Mouse (Mus musculus) NIH3T3 (cell line): Measurements from ENCODE around the gene Msrb3.

Experiments used
- DNase-seq: peaks from one replicate; pipeline ENCODE4 v3.0.0-alpha.2; 2012; ENCODE audit warnings: low read depth

The Msrb3 gene

GRCm38 (mm10) chr10:120898357-120898756, 544 bp downstream of the Msrb3 start:
- peak; percentile 51 for DNase-seq

DNA sequence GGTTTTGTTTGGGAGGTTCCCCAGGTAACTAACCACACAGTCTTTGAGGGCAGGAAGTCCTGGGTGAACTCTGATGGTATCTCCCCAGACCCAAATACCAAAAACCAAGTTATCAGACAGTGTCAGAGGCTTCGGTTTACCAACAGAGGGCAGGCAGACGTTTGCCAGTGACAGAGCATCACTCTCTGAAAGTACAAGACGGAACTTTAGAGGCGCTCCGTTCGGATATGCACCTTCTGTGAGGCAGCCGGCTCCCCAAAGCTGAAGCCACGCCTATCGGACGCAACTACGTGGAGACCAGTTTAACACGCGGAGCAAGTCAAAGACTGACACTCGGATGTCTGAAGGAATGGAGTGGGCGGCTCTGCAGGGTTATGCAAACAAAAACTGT, 3.0 kb downstream of the Msrb3 start:
- DNase-seq = no peak

DNA sequence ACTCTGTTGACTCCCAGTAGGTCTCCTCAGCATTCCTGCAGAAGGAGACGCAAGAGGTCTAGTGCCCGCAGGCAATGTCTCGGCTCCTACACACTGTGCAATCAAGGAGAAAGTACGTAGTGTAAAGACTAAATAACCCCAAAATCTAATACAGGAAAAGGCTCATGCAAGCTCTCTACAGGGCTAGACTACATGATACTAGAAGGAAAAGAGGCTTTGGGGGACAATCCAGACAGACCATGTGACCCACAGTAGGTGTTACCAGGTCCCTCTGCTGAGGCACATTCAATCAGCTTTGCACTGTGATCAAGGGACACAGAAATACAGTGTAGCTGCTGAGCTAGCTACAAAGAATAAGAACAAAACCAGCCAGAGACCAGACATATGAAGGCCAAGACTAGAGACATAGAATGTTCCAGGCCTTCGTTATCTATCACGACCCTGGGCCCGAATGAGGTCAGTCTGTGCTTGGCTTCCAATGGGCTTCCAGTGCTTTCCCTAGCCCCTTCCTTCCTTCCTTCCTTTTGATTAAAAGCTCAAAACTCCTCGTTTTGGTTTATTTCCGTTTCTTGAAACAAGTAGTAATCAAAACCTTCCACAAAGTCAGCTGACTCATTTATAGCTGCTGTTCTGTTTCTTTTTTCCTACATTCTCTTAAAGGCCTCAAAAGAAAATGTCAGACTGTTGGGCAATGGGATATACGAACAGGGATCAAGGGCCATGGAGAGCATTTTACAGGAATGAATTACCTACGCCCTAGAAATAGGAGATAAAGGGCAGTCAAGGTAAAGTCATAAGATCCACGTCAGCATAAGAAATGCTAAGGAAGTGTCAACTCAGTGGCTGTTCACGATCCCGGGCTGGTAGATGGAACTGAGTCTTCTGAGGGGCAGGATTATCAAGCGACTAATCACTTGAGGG, 3.7 kb downstream of the Msrb3 start:
- DNase-seq = no peak

- no peak for DNase-seq
These were observed 5.0 kb downstream of the Msrb3 start for GRCm38 (mm10) chr10:120893938-120894337.

- DNase-seq = no peak
These were observed 7.8 kb downstream of the Msrb3 start for GRCm38 (mm10) chr10:120891131-120891530.

GRCm38 (mm10) chr10:120890592-120890991, 8.3 kb downstream of the Msrb3 start:
- no peak for DNase-seq

GRCm38 (mm10) chr10:120888531-120888930, 10.4 kb downstream of the Msrb3 start:
- no peak for DNase-seq

DNA sequence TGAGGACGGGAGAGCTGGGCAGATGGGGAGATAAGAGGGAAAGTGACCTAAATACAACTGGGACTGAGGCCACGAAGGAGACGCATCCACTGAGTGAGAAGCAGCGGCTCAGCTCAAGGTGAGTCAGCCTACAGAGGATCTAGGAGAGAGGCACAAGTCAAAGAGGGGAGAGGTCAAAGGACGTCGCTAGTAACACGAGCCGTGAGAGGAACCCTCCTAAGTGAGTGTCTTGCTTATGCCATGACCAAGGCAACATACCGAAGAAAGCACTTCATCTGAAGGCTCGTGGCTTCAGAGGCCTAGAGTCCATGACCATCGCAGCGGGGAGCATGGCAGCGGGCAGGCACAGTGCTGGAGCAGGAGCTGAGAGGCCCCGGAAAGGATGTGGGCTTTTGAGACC, 14.7 kb downstream of the Msrb3 start:
- DNase-seq = no peak

DNA sequence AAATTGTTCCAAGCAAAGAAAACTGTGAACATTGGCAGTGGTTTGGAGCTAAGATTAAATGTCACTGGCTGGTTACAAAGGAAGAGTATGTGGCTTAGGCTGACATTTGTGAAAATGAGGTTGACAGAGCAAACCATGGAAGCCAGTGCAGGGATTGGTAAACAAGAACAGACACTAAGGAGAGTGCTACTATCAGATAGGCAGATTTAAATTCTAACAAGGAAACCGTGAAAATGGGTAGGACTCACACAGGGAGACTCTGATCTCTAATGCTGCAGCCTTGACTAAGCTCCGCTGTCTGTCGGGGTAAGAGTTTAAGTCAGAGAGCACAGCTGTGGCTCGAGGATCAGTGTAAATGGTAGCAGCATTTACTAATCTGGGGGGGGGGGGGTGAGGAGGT, 15.2 kb downstream of the Msrb3 start:
- DNase-seq = no peak

- DNase-seq = no peak
These were observed 15.9 kb downstream of the Msrb3 start for GRCm38 (mm10) chr10:120883069-120883415.

DNA sequence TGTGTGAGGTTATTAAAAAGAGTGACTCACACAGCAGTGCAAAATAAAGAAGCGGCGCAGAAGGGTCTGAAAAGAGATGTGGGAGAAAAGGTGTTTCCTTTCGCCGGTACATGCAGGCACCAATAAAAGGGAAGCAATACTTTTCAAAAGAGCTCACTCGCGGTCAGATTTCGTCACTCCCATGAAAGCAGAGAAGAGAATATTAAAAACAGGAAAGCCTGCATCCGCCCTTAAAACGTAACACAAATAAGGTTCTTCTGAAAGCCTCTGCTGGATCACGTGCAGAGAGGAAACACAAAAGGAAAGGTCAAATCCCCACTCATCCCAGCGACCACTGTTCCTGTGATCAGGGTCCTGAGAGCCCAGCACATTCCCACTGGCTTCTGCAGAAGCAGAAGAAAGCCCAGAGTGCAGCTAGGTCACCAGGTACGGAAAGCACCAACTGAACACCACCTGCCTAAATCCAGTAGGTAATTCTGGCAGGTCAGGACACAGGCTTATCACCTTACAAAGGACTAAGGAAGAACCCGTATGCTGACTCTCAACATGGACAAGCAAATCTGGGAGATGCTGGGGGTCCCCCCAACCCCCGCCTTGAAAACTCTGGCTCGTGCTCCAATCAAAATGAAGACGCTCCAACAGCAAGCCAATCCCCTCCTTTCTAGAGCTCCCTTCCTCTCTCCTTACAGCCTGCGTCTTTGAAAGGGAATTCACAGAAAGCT, 16.4 kb downstream of the Msrb3 start:
- DNase-seq = no peak

- no peak for DNase-seq
These were observed 22.2 kb downstream of the Msrb3 start for GRCm38 (mm10) chr10:120876549-120877270.

- peak; percentile 90 for DNase-seq
These were observed 23.0 kb downstream of the Msrb3 start for GRCm38 (mm10) chr10:120875672-120876463.

DNA sequence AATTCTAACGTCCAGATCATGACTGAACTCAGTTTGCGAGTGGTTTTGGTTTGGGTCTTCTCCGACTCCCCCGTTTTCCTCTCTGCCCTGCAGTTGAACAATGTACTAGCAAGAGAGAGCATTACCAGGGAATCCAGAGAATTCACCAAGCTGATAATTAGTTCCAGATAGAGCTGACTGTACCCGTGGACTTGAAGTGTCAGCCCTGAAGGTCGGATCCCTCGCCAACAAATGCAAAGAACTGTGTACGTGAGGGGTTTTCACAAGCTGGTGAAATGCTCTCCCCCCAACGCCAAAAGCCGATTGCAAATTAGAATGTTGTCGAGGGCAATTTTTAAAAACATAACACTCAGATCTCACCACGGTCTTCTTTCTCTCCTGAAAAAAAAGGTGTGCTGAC, 24.6 kb downstream of the Msrb3 start:
- DNase-seq = peak; percentile 71

GRCm38 (mm10) chr10:120873646-120874201, 25.2 kb downstream of the Msrb3 start:
- no peak for DNase-seq

DNA sequence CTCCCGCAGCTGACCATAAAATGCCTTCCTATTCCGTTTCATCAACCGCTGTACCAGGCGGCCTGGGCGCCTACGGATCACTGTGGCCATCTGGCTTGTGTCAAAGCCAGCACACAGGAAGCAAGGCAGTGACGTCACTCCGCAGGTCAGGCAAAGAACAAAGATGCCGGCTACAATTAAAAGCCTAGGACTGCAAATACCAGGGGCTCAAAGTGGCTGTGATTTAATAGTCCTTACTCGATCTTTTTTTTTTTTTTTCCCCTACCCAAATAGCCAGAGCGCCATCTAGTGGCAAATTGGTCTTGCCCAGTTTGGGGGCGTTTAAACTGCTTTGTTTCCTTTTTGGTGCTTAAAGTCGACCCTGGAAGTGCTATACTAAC, 26.4 kb downstream of the Msrb3 start:
- peak; percentile 72 for DNase-seq

GRCm38 (mm10) chr10:120871630-120872482, 27.0 kb downstream of the Msrb3 start:
- no peak for DNase-seq

GRCm38 (mm10) chr10:120871096-120871495, 27.8 kb downstream of the Msrb3 start:
- DNase-seq = no peak

- DNase-seq = no peak
These were observed 29.6 kb downstream of the Msrb3 start for GRCm38 (mm10) chr10:120869241-120869775.

DNA sequence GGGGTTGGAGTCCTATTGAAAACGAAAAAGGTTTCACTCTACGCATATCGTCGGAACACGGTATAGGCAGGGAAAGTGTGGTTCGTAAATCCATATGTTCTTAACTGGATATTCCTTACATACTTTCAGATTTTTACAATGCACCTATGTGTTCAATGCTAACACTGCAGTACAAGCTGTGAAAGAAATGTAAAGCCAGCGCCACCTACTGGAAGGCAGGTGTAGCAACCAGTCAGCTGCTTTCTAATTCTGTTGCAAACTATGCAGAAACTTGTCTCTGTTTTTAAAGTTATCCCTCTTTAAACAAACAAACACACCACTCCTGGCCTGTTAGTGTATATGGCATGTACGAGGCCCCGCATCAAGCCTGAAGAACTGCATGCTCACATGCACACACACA, 34.5 kb downstream of the Msrb3 start:
- peak; percentile 93 for DNase-seq
